Mouse (Mus musculus) 3134 (cell line): Measurements from ENCODE around the gene Ralgapa2.

Source experiments
- DNase-seq: peaks from one replicate; pipeline ENCODE4 v3.0.0-alpha.2; 2011; ENCODE audit warnings: low spot score; ENCODE audit not compliant: insufficient read length; ENCODE audit errors: extremely low read depth

Gene Ralgapa2

DNA sequence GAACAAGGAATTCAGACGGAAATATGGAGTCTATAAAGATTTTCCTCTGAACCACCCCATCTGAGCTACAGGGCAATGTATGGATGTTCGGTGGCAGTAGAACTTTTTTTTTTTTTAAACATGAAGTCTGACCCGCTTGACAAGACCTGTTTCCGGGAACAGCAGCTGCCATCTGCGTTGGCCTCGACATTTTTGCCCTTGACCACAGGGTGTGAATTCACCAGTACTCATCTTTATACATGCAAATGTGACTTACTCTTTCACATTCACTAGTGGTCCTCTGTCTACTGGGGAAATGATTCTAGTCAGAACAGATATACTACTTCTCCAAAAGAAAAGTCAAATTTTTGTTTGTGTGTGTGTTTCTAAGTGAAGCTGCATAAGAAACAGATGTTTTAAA, 286.3 kb downstream of the Ralgapa2 start:
- DNase-seq: no peak

DNA sequence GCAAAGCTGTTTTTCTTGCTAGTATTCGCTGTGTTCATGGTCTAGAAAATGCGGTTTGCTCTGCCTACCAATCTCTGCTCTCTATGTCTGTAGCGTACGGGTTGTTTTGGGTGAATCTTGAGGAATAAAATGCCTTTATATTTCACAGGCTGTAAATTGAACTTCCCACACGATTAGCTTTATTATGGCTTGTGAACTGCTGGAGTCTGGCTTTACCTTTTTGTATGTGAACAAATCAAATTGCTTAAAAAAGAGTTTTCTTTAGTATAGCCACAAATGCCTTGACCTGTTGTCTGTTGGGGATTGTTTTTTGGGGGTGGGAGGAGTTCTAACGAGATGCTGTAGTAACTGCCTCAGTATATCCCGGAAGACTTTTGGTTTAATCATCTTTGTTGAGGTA, 288.0 kb downstream of the Ralgapa2 start:
- no peak for DNase-seq

DNA sequence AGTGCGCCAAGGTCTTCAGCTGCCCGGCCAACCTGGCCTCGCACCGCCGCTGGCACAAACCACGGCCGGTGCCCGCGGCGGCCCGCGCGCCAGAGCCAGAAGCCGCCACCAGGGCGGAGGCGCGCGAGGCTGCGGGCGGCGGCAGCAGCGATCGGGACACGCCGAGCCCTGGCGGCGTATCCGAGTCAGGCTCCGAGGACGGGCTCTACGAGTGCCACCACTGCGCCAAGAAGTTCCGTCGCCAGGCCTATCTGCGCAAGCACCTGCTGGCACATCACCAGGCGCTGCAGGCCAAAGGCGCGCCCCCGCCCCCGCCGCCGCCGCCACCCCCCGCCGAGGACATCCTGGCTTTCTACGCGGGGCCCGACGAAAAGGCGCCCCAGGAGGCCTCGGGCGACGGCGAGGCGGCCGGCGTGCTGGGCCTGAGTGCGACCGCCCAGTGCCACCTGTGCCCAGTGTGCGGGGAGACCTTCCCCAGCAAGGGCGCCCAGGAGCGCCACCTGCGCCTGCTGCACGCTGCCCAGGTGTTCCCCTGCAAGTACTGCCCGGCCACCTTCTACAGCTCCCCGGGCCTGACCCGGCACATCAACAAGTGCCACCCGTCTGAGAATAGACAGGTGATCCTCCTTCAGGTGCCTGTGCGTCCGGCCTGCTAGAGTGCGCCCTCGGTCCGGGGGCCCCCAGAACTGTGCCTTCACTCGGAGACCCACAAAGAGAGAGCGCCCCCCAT, 288.8 kb downstream of the Ralgapa2 start:
- DNase-seq: no peak

DNA sequence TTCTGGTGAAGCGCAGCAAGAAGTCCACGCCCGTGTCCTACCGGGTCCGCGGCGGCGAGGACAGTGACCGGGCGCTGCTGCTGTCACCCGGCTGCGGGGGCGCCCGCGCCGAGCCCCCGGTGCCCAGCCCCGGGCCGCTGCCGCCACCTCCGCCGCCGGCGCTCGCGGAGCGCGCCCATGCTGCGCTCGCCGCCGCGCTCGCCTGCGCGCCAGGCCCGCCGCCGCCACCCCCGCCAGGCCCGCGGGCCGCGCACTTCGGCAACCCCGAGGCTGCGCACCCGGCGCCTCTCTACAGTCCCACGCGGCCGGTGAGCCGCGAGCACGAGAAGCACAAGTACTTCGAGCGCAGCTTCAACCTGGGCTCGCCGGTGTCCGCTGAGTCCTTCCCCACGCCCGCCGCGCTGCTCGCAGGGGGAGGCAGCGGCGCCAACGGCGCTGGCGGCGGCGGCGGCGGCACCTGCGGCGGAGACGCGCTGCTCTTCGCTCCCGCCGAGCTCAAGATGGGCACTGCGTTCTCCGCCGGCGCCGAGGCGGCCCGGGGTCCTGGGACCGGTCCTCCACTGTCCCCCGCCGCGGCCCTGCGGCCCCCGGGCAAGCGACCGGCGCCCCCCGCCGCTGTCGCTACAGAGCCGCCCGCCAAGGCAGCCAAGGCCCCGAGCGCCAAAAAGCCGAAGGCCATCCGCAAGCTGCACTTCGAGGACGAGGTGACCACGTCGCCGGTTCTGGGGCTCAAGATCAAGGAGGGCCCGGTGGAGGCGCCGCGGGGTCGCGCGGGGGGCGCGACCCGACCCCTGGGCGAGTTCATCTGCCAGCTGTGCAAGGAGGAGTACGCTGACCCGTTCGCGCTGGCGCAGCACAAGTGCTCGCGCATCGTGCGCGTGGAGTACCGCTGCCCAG, 289.6 kb downstream of the Ralgapa2 start:
- no peak for DNase-seq

DNA sequence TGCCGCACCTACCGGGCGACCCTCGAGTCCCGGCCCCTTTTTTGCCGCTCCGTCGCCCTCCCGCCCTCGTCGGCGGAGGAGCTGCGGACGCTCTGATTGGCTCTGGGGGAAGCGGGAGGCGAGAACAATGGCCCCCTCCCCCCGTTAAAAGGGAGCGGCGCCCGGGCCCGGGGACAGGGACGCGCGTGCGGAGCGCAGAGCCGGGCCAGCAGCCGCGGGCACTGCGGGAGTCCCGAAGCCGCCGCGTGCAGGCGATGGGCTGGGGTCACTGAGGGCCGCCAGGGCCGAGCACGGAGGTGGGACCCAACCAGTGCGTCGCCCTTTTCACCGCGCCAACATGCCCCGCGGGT, 290.2 kb downstream of the Ralgapa2 start:
- no peak for DNase-seq

- no peak for DNase-seq
Observed at GRCm38 (mm10) chr2:146221076-146221928, 290.8 kb downstream of the Ralgapa2 start, which contains the start of gene Insm1. Gene Insm1, plus strand, starts transcription at chr2:146221921.

- DNase-seq: no peak
Observed at GRCm38 (mm10) chr2:146220591-146221075, 291.5 kb downstream of the Ralgapa2 start.

DNA sequence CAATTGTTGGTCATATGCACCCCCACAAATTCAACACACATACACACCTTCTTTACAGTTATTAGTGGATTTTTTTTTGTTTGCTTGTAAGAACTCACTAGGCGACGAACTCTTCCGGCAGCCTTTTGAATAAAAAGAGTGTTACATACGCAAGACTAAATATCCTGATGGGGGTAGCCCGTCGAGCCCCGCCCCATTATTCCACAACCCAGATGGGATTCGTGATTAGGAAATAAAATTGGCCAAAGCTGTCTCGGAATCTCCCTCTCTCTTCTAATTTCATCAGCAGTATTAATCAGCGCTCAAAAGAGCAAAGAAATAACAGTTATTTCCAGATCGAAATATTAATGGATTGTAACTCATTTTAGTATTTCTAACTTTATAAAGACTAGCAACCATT, 292.4 kb downstream of the Ralgapa2 start:
- no peak for DNase-seq

DNA sequence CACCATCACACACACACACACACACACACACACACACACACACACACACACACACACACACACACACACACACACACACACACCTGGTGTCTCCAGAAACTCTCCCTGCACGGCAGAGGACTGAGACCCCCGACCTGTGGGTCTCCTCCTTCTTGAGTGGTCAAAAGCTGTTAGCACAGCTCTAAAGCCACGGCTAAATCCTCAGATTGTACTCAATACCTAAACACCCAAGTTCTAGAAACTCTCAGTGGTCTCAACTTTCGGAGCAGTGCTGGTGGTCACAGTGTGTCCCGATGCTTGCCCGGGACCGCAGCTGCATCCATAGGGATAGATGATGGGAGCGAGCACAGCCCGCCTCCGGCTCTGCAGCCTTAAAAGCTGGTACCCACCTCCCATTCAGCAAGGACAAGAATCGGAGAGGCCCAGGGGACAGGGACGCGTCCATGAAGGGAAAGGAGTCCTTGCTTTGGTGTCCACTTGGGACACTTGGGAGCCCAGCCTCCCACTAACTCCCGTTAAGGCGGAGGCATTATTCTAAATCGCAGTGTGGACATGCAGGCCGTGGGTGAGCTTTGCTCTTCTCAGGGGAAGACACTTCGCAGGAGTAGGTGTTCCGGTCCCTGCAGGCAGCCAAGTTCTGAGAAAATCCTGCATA, 293.1 kb downstream of the Ralgapa2 start:
- no peak for DNase-seq

DNA sequence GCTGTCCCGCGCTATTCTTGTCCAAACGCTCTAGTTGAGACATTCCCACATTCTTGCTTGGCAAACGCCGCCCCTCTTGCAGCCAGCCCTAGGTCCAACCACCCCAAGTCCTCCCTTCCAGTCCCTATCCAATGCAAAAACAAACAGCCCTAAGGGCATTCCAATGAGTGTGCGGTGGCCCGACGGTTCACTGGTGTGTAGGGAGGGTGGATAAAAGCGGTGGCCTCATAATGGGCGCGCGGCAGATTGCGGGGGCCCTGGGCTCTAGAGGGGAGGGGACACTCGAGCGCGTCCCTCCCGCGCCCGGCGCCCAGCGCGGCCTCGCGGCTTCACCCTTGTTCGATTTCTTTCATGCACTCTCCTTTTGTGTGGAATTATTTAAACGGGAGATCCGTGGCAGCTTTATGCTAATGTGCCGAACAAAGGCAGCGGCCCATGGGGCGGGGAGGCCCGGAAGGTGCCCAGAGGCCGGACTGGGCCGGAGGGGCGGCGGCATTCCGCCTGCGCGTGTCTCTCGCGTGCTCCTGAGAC, 293.9 kb downstream of the Ralgapa2 start:
- no peak for DNase-seq

GRCm38 (mm10) chr2:146217227-146217980, 294.7 kb downstream of the Ralgapa2 start:
- no peak for DNase-seq

GRCm38 (mm10) chr2:146216111-146217064, 295.8 kb downstream of the Ralgapa2 start:
- DNase-seq: no peak

GRCm38 (mm10) chr2:146214715-146215114, 297.4 kb downstream of the Ralgapa2 start:
- no peak for DNase-seq

GRCm38 (mm10) chr2:146210968-146211367, 301.2 kb downstream of the Ralgapa2 start:
- DNase-seq: no peak

DNA sequence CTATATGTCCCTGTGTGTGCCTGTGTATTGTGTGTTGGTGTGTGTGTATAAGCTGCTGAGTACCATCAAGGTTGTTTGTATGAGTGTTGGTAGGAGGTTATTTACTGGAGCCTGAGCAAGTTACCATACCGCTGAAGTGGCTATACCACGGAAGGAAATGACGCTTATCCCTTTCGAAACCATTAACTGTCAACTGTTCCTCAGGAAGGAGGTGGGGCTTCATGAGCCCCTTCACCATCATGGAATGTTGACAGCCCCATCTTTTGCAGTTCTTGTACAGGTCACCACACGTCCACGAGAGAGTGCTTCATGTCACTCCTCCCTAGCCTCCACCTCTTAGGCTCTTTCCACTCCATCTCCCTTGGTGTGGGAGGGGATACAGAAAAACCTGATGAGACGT, 314.2 kb downstream of the Ralgapa2 start:
- no peak for DNase-seq

DNA sequence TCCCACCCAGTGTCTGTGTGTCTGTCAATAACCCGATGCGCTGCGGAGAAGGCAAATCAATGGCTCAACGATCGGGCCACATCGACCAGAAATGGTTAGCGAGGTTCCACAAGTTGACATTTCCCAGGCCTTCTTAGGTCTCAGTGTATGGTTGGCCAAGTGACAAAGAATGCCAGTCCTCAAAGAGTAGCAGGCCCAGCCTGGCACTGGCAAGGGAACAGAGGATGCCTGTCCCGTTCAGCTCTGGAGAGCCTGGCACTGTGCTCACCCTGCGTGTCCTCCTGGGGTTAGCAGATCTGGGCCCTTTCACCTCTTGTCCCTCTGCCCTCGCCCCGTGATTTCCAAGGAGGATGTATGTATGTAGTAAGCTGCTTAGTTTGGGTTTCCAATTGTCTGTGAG, 316.0 kb downstream of the Ralgapa2 start:
- no peak for DNase-seq
